Mouse (Mus musculus) hindbrain, embryonic 11.5 days (tissue): ENCODE results near the gene Lipa. TPM values are rescaled to one million over a fixed set of nuclear protein-coding genes. Genes with fewer than 3 reads are reported as not detected.

Source experiments
- ATAC-seq: fragments of 200-750 bp; cut with Nextera tagmentation; 2 replicates; pipeline ENCODE4 v1.8.0; 2017; ENCODE audit warnings: mild to moderate bottlenecking, moderate TSS enrichment, moderate library complexity; ENCODE audit not compliant: low FRiP score
- DNase-seq: peaks from one replicate; pipeline ENCODE4 v3.0.0-alpha.2; 2015; ENCODE audit warnings: low spot score
- H3K27ac ChIP-seq: fragments of 300-500 bp; sonication (generic); 2 replicates; pipeline ENCODE4 v1.5.1; 2014; ENCODE audit warnings: mild to moderate bottlenecking, low read depth, low read length
- H3K27me3 ChIP-seq: fragments of 300-500 bp; sonication (generic); 2 replicates; pipeline ENCODE4 v1.6.1; 2014; ENCODE audit warnings: mild to moderate bottlenecking, low read length, moderate library complexity, mixed read lengths; ENCODE audit not compliant: control insufficient read depth, insufficient read depth
- H3K36me3 ChIP-seq: fragments of 300-500 bp; sonication (generic); 2 replicates; pipeline ENCODE4 v1.6.1; 2014; ENCODE audit warnings: mild to moderate bottlenecking, low read length, moderate library complexity, mixed read lengths; ENCODE audit not compliant: control insufficient read depth, insufficient read depth
- H3K4me1 ChIP-seq: fragments of 300-500 bp; sonication (generic); replicated peaks from 2 replicates; pipeline ENCODE4 v1.6.1; 2014; ENCODE audit warnings: low read length, mixed read lengths; ENCODE audit not compliant: control insufficient read depth, insufficient read depth
- H3K4me2 ChIP-seq: fragments of 300-500 bp; sonication (generic); replicated peaks from 2 replicates; pipeline ENCODE4 v1.6.1; 2014; ENCODE audit warnings: mild to moderate bottlenecking, low read depth, low read length
- H3K4me3 ChIP-seq: fragments of 300-500 bp; sonication (generic); 2 replicates; pipeline ENCODE4 v1.5.1; 2014; ENCODE audit warnings: low read depth, low read length
- H3K9ac ChIP-seq: fragments of 300-500 bp; sonication (generic); 2 replicates; pipeline ENCODE4 v1.6.1; 2014; ENCODE audit warnings: low read depth, low read length
- H3K9me3 ChIP-seq: fragments of 300-500 bp; sonication (generic); 2 replicates; pipeline ENCODE4 v1.6.1; 2016; ENCODE audit warnings: low read length; ENCODE audit not compliant: control insufficient read depth
- WGBS: fragments of 180-500 bp; shearing (Covaris S2); extraction: QIAGEN DNeasy Blood & Tissue Kit; methylation state at CpG from one replicate; pipeline ENCODE4 v1.1.7; 2014; 5-methylcytosine and 5-hydroxymethylcytosine counted together
- polyA plus RNA-seq: library from polyadenylated mRNA; unstranded; fragments of >200 nt; fragmentation: Nextera tagmentation; extraction: Ambion mirVana; gene quantifications from 2 replicates; pipeline ENCODE4 v1.2.1, GENCODE M21; 2014

The Lipa gene
- polyA plus RNA-seq, 1 experiment from 2014 or later = 27.3 TPM

DNA sequence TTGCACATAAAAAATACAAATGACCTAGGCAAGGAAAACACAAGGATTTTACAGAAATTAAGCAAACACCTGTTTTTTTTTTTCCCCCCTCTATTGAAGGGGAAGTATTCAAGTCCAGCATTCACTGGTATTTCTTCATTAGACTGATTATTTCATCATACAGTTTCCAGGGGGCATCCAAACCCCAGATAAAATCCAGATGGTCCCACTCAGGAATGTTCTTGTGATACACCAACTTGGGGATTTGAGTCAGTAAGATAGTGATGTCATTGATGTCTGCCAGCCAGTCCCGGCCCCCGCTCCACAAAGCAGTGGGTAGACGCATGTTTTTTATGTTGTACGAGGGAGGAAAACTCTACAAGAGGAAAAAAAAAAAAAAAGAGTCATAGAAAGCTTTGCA lies 33.4 kb downstream of the Lipa start:
- Histone ChIP-seq H3K27ac (no peak overlapping the region), H3K27me3 (no peaks in the 10 kb centered on the region), H3K4me2 (no peak overlapping the region), H3K9me3 (no peaks in the 10 kb centered on the region), H3K4me1 (no peaks in the 10 kb centered on the region), H3K9ac (no peak overlapping the region), H3K36me3 (no peaks in the 10 kb centered on the region), H3K4me3 (no peak overlapping the region)
- ATAC-seq = no peak
- WGBS = 93% methylated on average over 4 of the region's 4 CpGs
- DNase-seq = no peak

DNA sequence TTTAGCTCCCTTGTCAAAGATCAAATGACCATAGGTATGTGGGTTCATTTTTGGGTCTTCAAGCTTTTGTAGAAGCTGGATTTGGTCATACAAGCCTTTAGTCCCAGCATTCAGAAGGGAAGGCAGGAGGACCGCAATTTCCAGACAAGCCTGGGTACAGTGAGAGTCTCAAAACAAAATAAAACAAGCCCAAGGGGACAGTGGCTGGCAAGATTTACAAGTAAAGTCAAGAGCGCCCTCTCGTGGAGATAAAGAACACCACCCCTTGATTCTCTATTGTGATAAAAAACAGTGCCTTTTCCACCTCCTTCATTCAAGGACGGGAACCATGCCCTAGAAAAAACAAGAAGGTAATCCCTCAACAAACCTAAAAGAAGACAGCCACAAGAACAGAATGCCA lies 43.7 kb downstream of the Lipa start:
- Histone ChIP-seq H3K9me3 (no peaks in the 10 kb centered on the region), H3K4me2 (no peak overlapping the region), H3K9ac (no peak overlapping the region), H3K4me3 (no peak overlapping the region), H3K4me1 (no peaks in the 10 kb centered on the region), H3K36me3 (no peaks in the 10 kb centered on the region), H3K27me3 (no peaks in the 10 kb centered on the region), H3K27ac (no peak overlapping the region)
- 13% methylated on average over 4 of the region's 4 CpGs for WGBS
- ATAC-seq (no peak), DNase-seq (peak; percentile 73)

DNA sequence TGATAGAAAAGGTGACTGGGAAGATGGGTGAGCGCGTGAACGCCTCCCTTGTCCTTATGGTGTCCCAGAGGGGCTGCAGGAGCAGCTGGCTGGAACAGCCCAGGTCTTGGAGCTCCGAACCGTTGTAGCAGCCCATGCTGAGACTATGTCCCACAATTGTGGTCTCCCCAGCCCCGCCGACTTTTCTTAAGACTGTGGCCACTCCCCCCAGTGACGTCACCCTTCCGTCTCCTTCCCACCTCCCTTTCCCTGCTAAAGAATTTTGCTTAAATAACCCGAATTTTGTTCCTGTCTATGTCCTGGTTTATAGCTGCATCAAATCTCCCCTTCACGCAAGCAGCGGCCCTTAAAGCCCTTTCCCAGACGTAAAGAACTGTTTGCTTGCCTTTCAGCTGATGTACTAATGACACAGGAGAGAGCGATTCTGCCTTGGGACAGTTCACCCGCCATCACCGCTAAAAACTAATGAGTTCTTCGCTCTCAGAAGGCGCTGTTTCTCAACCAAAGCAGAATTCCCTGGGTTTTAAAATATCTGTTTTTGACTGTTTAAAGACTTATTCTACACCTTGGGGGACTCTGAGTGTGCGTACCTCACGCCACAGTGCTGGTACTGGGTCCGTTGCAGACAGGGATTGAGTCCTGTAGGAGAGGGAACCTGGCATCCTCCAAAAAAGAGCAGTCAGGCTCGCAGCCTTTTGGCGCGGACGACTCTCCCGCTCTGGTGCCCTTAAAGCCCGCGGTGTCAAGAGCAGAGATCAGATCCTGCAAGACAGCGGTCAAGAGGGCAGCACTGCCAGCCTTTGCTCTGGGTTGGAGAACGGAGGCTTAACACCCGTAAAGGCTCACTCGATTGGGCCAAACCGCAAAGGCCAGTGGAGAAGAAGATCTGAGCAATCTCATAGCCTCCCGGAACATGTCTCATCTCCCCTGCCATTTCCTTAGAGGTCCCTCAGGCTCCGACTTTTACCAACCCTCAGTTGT lies 52.0 kb downstream of the Lipa start, which contains the start of gene Ch25h:
Gene Ch25h, minus strand, starts transcription at position 174 of the 981 bp plus-strand sequence.
- ATAC-seq = peak; percentile 85
- Histone ChIP-seq H3K9me3 (no peaks in the 10 kb centered on the region), H3K27ac (no peak within 1 kb of the TSS)

DNA sequence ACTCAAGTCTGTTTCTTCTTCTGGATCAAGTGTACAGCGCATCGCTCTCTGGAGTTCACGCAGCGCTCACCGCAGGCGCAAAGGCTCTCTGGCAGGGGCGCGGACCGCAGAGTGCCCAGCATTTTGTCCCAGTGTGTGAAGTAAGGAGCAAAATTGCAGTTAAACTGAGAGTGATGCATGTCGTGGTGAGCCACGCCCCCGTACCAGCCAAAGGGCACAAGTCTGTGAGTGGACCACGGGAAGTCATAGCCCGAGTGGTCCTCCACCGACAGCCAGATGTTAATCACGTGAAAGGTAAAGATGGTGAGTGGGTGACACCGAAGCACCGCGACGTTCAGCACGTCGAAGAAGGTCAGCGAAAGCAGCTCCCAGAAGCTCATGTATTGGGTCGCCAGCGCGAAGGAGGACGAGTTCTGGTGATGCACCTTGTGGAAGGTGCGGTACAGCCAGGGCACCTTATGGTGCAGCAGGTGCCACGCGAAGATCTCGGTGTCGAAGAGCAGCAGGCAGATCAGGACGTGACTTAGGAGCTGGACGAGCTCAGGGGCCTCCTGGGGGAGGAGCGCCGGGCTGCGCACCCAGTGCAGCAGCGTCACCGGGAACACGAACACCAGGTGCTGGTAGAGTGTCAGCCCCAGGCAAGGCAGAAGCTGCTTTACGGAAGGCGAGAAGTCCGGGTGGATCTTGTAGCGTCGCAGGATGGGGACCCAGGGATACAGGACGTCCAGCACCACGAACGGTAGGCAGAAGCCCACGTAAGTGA lies 52.9 kb downstream of the Lipa start:
- WGBS = 6% methylated on average over 49 of the region's 49 CpGs
- Histone ChIP-seq H3K9me3 (no peaks in the 10 kb centered on the region), H3K4me3 (peak overlapping the region; percentile 50), H3K36me3 (no peaks in the 10 kb centered on the region), H3K9ac (peak overlapping the region; percentile 21; the same call in 1 of the 2 replicates), H3K27me3 (peaks cover 15% of the 10 kb centered on the region), H3K27ac (no peak overlapping the region), H3K4me2 (peak overlapping the region; percentile 80), H3K4me1 (peaks cover 3% of the 10 kb centered on the region)
- DNase-seq (peak; percentile 50), ATAC-seq (peak; percentile 82)

More for the DNA sequence above, 52.0 kb downstream of the Lipa start, which contains the start of gene Ch25h:
- Histone ChIP-seq H3K4me2 (peak within 1 kb of the TSS; percentile 80), H3K4me1 (peaks cover 3% of the 10 kb centered on the region), H3K36me3 (no peaks in the 10 kb centered on the region), H3K9ac (peak within 1 kb of the TSS; percentile 47; the same call in 1 of the 2 replicates), H3K4me3 (peak within 1 kb of the TSS; percentile 50), H3K27me3 (peaks cover 15% of the 10 kb centered on the region)
- DNase-seq = peak; percentile 74
- under 1% methylated on average over 35 of the region's 35 CpGs for WGBS

DNA sequence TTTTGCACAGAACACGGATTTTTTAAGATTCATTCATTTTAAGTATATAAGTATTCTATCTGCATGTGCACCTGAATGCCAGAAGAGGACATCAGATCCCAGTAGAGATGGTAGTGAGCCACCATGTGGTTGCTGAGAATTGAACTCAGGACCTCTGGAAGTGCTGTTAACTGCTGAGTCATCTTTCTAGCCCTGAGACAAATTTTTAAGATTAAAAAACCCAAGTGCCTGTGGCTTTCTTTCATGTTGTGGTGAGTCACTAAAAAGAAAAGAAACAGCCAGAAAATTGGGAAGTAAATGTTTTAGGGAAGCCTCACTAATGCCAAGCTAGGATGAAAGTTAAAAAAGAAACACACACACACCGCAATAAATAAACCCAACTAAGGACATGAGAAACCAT lies 55.6 kb downstream of the Lipa start:
- Histone ChIP-seq H3K9ac (no peak overlapping the region), H3K27me3 (peaks cover 13% of the 10 kb centered on the region), H3K36me3 (no peaks in the 10 kb centered on the region), H3K4me2 (no peak overlapping the region), H3K9me3 (no peaks in the 10 kb centered on the region), H3K4me3 (no peak overlapping the region), H3K4me1 (peaks cover 3% of the 10 kb centered on the region), H3K27ac (no peak overlapping the region)
- ATAC-seq = no peak
- DNase-seq = no peak
- 83% methylated on average over 2 of the region's 2 CpGs for WGBS

DNA sequence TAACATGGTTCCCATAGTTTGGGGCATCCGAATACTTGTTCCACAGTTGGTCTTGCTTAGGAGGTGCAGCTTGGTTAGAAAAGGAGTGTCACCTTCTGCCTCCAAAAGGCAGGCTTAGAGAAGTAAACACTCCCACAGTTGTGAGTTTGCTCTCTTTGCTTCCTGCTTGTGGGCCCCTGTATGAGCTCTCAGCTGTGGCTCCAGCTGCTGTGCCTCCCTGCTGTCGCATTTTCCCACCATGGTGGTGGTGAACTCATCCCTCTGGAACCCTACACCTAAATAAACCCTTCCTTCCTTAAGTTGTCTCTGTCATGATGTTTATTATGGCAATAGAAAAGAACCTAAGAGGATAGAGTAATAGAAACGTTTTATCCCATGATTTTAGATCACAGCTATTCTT lies 58.5 kb downstream of the Lipa start:
- Histone ChIP-seq H3K36me3 (no peaks in the 10 kb centered on the region), H3K4me1 (no peaks in the 10 kb centered on the region), H3K9ac (no peak overlapping the region), H3K4me2 (no peak overlapping the region), H3K4me3 (no peak overlapping the region), H3K27ac (no peak overlapping the region), H3K27me3 (no peaks in the 10 kb centered on the region; the same call in 1 of the 2 replicates), H3K9me3 (no peaks in the 10 kb centered on the region)
- ATAC-seq (no peak), DNase-seq (no peak)
- WGBS = 49% methylated on average over 3 of the region's 3 CpGs

DNA sequence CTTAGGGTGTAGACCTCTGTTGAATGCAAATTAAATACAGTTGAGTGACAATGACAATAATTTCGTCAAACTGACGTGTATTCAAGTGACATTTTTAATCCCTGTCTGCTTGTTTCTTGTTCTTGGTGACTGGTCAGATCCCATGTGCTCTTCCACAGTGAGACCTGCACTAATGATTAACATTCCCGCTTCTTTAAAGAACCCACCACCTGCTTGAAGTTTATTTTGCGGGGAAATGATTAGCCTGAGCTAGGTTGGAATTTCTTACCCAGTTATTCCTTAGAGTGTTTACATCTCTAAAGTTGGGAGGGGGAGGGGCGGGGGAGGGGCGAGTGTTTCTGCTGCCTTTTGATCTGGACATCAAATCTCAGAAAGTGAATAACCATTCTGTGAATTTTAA lies 59.1 kb downstream of the Lipa start:
- Histone ChIP-seq H3K4me3 (no peak overlapping the region), H3K27ac (no peak overlapping the region), H3K9me3 (no peaks in the 10 kb centered on the region), H3K4me1 (no peaks in the 10 kb centered on the region), H3K36me3 (no peaks in the 10 kb centered on the region), H3K9ac (no peak overlapping the region), H3K27me3 (no peaks in the 10 kb centered on the region), H3K4me2 (no peak overlapping the region)
- ATAC-seq (no peak), DNase-seq (no peak)
- WGBS = 34% methylated on average over 6 of the region's 6 CpGs

DNA sequence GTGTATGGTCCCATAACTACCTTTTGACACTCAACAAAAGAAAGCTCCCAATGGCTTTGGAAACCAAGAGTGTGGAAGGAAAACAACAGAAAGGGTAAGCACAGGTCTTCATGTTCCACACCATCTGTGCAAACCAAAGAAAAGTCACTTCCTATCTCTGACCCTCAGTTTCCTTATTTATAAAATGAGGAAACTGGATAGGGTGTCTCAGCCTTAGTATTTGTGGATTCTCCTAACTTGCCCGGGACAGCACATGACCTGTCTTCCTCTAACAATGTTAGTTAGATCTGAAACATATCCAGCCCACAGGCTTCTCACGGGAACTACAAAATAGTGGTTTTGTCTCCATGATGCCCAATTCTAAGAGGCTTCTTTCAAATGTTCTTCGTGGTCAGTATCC lies 62.8 kb downstream of the Lipa start:
- WGBS = 87% methylated on average over 3 of the region's 3 CpGs

More for the DNA sequence above, 62.8 kb downstream of the Lipa start:
- Histone ChIP-seq H3K4me1 (no peaks in the 10 kb centered on the region), H3K27me3 (no peaks in the 10 kb centered on the region), H3K9ac (no peak overlapping the region), H3K27ac (no peak overlapping the region), H3K9me3 (no peaks in the 10 kb centered on the region), H3K4me3 (no peak overlapping the region), H3K36me3 (no peaks in the 10 kb centered on the region), H3K4me2 (no peak overlapping the region)
- DNase-seq (no peak), ATAC-seq (no peak)
